Mouse (Mus musculus): Measurements from ENCODE around the gene Pigr. TPM values are rescaled to one million over a fixed set of nuclear protein-coding genes. Genes with fewer than 3 reads are reported as not detected.
A peak's percentile ranks its signal among the peaks of the same experiment; 100 is the strongest.

Pigr gene
- polyA plus RNA-seq, 1 experiment = 0.32 TPM

DNA sequence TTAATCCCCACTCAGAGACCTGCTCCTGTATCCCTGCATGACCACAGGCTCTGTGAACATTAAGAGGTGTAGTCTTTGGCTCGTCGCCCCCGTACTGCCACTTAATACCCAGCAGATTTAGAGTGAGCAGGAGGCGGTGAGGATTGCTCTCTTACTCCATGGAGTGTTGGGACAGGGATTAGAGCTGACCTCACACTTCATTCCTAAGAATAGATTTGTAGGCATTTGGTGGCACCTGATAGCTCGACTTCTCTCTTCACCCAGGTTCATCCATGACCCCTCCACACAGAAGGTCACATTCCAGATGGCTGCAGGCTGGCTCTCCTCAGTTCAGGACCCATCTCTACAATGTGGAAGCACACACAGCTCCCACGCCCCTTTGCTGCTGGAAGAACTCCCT is 22.2 kb upstream of the Pigr start:
- TF ChIP-seq CTCF (IDR thresholded peaks at IDR 0.05; ENCODE audit: extremely low read depth, insufficient read depth, insufficient read length, insufficient replicate concordance) = no peak
- TF ChIP-seq POLR2A (IDR thresholded peaks at IDR 0.05; ENCODE audit: low read depth, low read length) = no peak
- H3K27me3 ChIP-seq (ENCODE audit: control insufficient read depth, insufficient read depth, low read length) = no peaks in the 10 kb centered on the region
- H3K4me3 ChIP-seq (ENCODE audit: extremely low read depth, insufficient read depth, insufficient read length) = no peak overlapping the region
- H3K36me3 ChIP-seq (ENCODE audit: control insufficient read depth, insufficient read depth, low read length) = no peaks in the 10 kb centered on the region
- H3K4me1 ChIP-seq (ENCODE audit: control insufficient read depth, insufficient read depth, insufficient read length) = 0 out of 2 replicates have a peak, but pooled peaks cover 2% of the 10 kb centered on the region
- H3K27ac ChIP-seq (ENCODE audit: insufficient read depth, low read length) = no peak overlapping the region
- WGBS = 89% methylated on average over 6 of the region's 6 CpGs
- DNase-seq (ENCODE audit: low read depth in 1 of 2, low spot score in 2 of 2) = no peak

DNA sequence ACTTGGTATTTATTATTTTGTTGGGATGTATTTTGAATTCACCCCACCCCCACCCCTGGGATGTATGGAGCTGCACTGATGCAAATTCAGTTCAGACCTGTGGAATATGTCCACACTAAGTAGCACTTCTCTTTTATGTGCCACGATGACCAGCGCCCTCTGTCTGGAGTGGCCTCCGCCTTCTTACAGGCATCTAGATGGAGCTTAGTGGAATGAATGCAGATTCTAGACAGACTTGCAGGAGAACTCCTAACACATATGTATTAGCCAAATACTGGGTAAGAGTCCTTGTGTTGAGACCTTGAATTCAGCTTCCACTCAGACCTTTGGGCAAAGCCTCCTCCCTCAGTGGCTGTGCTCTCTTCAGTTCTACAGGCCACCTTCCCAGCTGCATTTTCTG is 15.6 kb upstream of the Pigr start:
- Histone ChIP-seq H3K27me3 (ENCODE audit: control insufficient read depth, insufficient read depth, low read length) (no peaks in the 10 kb centered on the region), H3K27ac (ENCODE audit: insufficient read depth, low read length) (no peak overlapping the region), H3K4me1 (ENCODE audit: control insufficient read depth, insufficient read depth, insufficient read length) (no peaks in the 10 kb centered on the region), H3K36me3 (ENCODE audit: control insufficient read depth, insufficient read depth, low read length) (no peaks in the 10 kb centered on the region), H3K4me3 (ENCODE audit: extremely low read depth, insufficient read depth, insufficient read length) (no peak overlapping the region)
- no peak for DNase-seq (ENCODE audit: low read depth in 1 of 2, low spot score in 2 of 2)
- 81% methylated on average over 3 of the region's 3 CpGs for WGBS
- no peak for TF ChIP-seq POLR2A (IDR thresholded peaks at IDR 0.05; ENCODE audit: low read depth, low read length)
- TF ChIP-seq CTCF (IDR thresholded peaks at IDR 0.05; ENCODE audit: extremely low read depth, insufficient read depth, insufficient read length, insufficient replicate concordance) = no peak

GRCm38 (mm10) chr1:130811316-130811715 is 15.2 kb upstream of the Pigr start:
- no peak for DNase-seq (ENCODE audit: low read depth in 1 of 2, low spot score in 2 of 2)
- 92% methylated on average over 17 of the region's 17 CpGs for WGBS
- Histone ChIP-seq H3K4me3 (ENCODE audit: extremely low read depth, insufficient read depth, insufficient read length) (no peak overlapping the region), H3K36me3 (ENCODE audit: control insufficient read depth, insufficient read depth, low read length) (no peaks in the 10 kb centered on the region), H3K27ac (ENCODE audit: insufficient read depth, low read length) (no peak overlapping the region), H3K27me3 (ENCODE audit: control insufficient read depth, insufficient read depth, low read length) (no peaks in the 10 kb centered on the region), H3K4me1 (ENCODE audit: control insufficient read depth, insufficient read depth, insufficient read length) (no peaks in the 10 kb centered on the region)
- TF ChIP-seq POLR2A (IDR thresholded peaks at IDR 0.05; ENCODE audit: low read depth, low read length) = no peak
- TF ChIP-seq CTCF (IDR thresholded peaks at IDR 0.05; ENCODE audit: extremely low read depth, insufficient read depth, insufficient read length, insufficient replicate concordance) = no peak

GRCm38 (mm10) chr1:130819737-130820136 is 6.7 kb upstream of the Pigr start:
- H3K27ac ChIP-seq (ENCODE audit: insufficient read depth, low read length) = 0 out of 2 replicates have a peak overlapping the region, but pooled peaks have one; percentile 31
- no peaks in the 10 kb centered on the region for H3K36me3 ChIP-seq (ENCODE audit: control insufficient read depth, insufficient read depth, low read length)
- WGBS = 51% methylated on average over 1 of the region's 1 CpGs
- no peak overlapping the region for H3K4me3 ChIP-seq (ENCODE audit: extremely low read depth, insufficient read depth, insufficient read length)
- peak in 1 of 2 experiments; percentile 46 for DNase-seq (ENCODE audit: low read depth in 1 of 2, low spot score in 2 of 2)
- H3K27me3 ChIP-seq (ENCODE audit: control insufficient read depth, insufficient read depth, low read length) = no peaks in the 10 kb centered on the region
- TF ChIP-seq CTCF (IDR thresholded peaks at IDR 0.05; ENCODE audit: extremely low read depth, insufficient read depth, insufficient read length, insufficient replicate concordance) (no peak), POLR2A (IDR thresholded peaks at IDR 0.05; ENCODE audit: low read depth, low read length) (no peak)
- H3K4me1 ChIP-seq (ENCODE audit: control insufficient read depth, insufficient read depth, insufficient read length) = peaks cover 18% of the 10 kb centered on the region; the same call in 1 of the 2 replicates

- Histone ChIP-seq H3K36me3 (ENCODE audit: control insufficient read depth, insufficient read depth, low read length) (no peaks in the 10 kb centered on the region), H3K4me1 (ENCODE audit: control insufficient read depth, insufficient read depth, insufficient read length) (peaks cover 18% of the 10 kb centered on the region; the same call in 1 of the 2 replicates), H3K27ac (ENCODE audit: insufficient read depth, low read length) (peak overlapping the region; percentile 90), H3K27me3 (ENCODE audit: control insufficient read depth, insufficient read depth, low read length) (no peaks in the 10 kb centered on the region), H3K4me3 (ENCODE audit: extremely low read depth, insufficient read depth, insufficient read length) (peak overlapping the region; percentile 12; the same call in 1 of the 2 replicates)
- 34% methylated on average over 7 of the region's 7 CpGs for WGBS
- DNase-seq (ENCODE audit: low read depth in 1 of 2, low spot score in 2 of 2) = peak; percentile 63 to 72
- TF ChIP-seq CTCF (IDR thresholded peaks at IDR 0.05; ENCODE audit: extremely low read depth, insufficient read depth, insufficient read length, insufficient replicate concordance) (no peak), POLR2A (IDR thresholded peaks at IDR 0.05; ENCODE audit: low read depth, low read length) (peak; percentile 43)
Observed at GRCm38 (mm10) chr1:130820316-130821148, 6.0 kb upstream of the Pigr start.

DNA sequence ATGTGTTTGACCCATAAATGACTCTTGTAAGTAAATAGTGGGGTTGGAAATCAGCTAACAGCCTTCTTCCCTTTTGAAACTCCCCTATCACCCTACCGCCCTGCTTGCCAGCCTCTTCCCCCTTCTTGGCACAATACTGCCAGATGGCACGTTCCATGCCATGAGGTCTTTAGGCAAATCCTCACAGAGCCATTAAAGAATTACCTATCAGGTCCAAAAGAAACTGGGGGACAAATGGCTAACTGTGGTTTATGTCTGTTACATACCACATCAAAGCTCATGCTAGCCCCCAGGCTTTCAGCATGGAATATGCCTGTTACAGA is 5.4 kb upstream of the Pigr start:
- no peaks in the 10 kb centered on the region for H3K27me3 ChIP-seq (ENCODE audit: control insufficient read depth, insufficient read depth, low read length)
- WGBS = 35% methylated on average over 2 of the region's 2 CpGs
- no peaks in the 10 kb centered on the region for H3K36me3 ChIP-seq (ENCODE audit: control insufficient read depth, insufficient read depth, low read length)
- TF ChIP-seq POLR2A (IDR thresholded peaks at IDR 0.05; ENCODE audit: low read depth, low read length) (no peak), CTCF (IDR thresholded peaks at IDR 0.05; ENCODE audit: extremely low read depth, insufficient read depth, insufficient read length, insufficient replicate concordance) (no peak)
- DNase-seq (ENCODE audit: low read depth in 1 of 2, low spot score in 2 of 2) = peak in 1 of 2 experiments; percentile 36
- no peak overlapping the region for H3K4me3 ChIP-seq (ENCODE audit: extremely low read depth, insufficient read depth, insufficient read length)
- H3K4me1 ChIP-seq (ENCODE audit: control insufficient read depth, insufficient read depth, insufficient read length) = peaks cover 18% of the 10 kb centered on the region; the same call in 1 of the 2 replicates
- H3K27ac ChIP-seq (ENCODE audit: insufficient read depth, low read length) = peak overlapping the region; percentile 90

All from spleen, adult 2 months (tissue).